ENCODE assay signal across 17 mouse cellular contexts in genomic region chr17:86988161-86988560, GRCm38 (mm10). TPM values are rescaled to one million over a fixed set of nuclear protein-coding genes. Genes with fewer than 3 reads are reported as not detected.
DNase-seq lines count a peak whose midpoint lies in the region; ATAC-seq and TF ChIP-seq lines count a peak whose summit lies in the region.
"Had no signal": no experiment of that assay in that cellular context is flagged by ENCODE, and none has a peak within 500 bp of the region (broad histone marks: within the 10 kb centered on the region; RNA-seq: fewer than 3 reads in every experiment).

No protein-coding gene starts in this region.

- TF ChIP-seq CTCF in heart, adult 2 months (IDR thresholded peaks at IDR 0.05) = peak; percentile 39
- TF ChIP-seq CTCF in stomach, postnatal 0 days (IDR thresholded peaks at IDR 0.05; ENCODE audit: low read depth) = 0 out of 2 replicates have a peak, but pooled peaks have one; percentile 14

- no peak overlapping the region for H3K9ac ChIP-seq in heart, adult 2 months (ENCODE audit: low read depth, low read length)
- no peak overlapping the region for H3K9ac ChIP-seq in heart, embryonic 11.5 days (ENCODE audit: low read depth, low read length)
- no peak overlapping the region for H3K9ac ChIP-seq in embryonic facial prominence, embryonic 15.5 days
- H3K9ac ChIP-seq in stomach, postnatal 0 days (ENCODE audit: low read length) = no peak overlapping the region
- H3K9ac ChIP-seq: neural tube, embryonic 12.5 days had no signal

- H3K27me3 ChIP-seq in heart, adult 2 months (ENCODE audit: control insufficient read depth, insufficient read depth, low read length) = no peaks in the 10 kb centered on the region
- H3K27me3 ChIP-seq in heart, embryonic 11.5 days (ENCODE audit: control insufficient read depth, insufficient read depth, low read length) = no peaks in the 10 kb centered on the region
- H3K27me3 ChIP-seq in embryonic facial prominence, embryonic 15.5 days = no peaks in the 10 kb centered on the region
- no peaks in the 10 kb centered on the region for H3K27me3 ChIP-seq in stomach, postnatal 0 days (ENCODE audit: control insufficient read depth, insufficient read depth, low read length)
- H3K27me3 ChIP-seq: neural tube, embryonic 12.5 days had no signal

- H3K4me2 ChIP-seq in heart, embryonic 11.5 days = no peak overlapping the region
- no peak overlapping the region for H3K4me2 ChIP-seq in embryonic facial prominence, embryonic 15.5 days (replicated peaks)
- no peak overlapping the region for H3K4me2 ChIP-seq in stomach, postnatal 0 days (replicated peaks; ENCODE audit: low read depth)
- H3K4me2 ChIP-seq: neural tube, embryonic 12.5 days had no signal

- peak in 1 of 2 experiments; percentile 23 for DNase-seq in heart, adult 2 months
- peak; percentile 23 for DNase-seq in lung, postnatal 10 days
- no peak for DNase-seq in lung, postnatal 4 days
- no peak for DNase-seq in stomach, postnatal 0 days (ENCODE audit: low spot score)
- no peak for DNase-seq in yolk sac, embryonic 10.5 days (ENCODE audit: low spot score)
- no peak for DNase-seq in kidney, adult 11 months
- DNase-seq: adrenal gland, postnatal 36 days; cerebellum, adult 9-11 months; layer of hippocampus, postnatal 36 days; right cerebral cortex, postnatal 4 days had no signal

- intact Hi-C loops in heart, adult 2 months (cut with DNase I) = loop anchor here (5.0 kb wide), 1 partner anchor 71 kb away; the partner anchor contains the start of gene Tmem247

- 63% methylated on average over 5 of the region's 5 CpGs for WGBS in heart, adult 2 months
- WGBS in heart, embryonic 11.5 days (ENCODE audit: insufficient replicate concordance) = 82% methylated on average over 5 of the region's 5 CpGs
- WGBS in embryonic facial prominence, embryonic 15.5 days = 69% methylated on average over 5 of the region's 5 CpGs
- WGBS in stomach, postnatal 0 days = 81% methylated on average over 5 of the region's 5 CpGs

- H3K4me3 ChIP-seq in heart, adult 2 months = no peak overlapping the region
- H3K4me3 ChIP-seq in heart, embryonic 11.5 days (ENCODE audit: low read depth, low read length) = no peak overlapping the region
- H3K4me3 ChIP-seq in embryonic facial prominence, embryonic 15.5 days (replicated peaks) = no peak overlapping the region
- H3K4me3 ChIP-seq in stomach, postnatal 0 days (ENCODE audit: low read depth, low read length) = no peak overlapping the region
- H3K4me3 ChIP-seq: neural tube, embryonic 12.5 days had no signal

- no peaks in the 10 kb centered on the region for H3K9me3 ChIP-seq in heart, embryonic 11.5 days (replicated peaks; ENCODE audit: control insufficient read depth, low read length)
- no peaks in the 10 kb centered on the region for H3K9me3 ChIP-seq in embryonic facial prominence, embryonic 15.5 days (replicated peaks)
- H3K9me3 ChIP-seq in stomach, postnatal 0 days (ENCODE audit: control insufficient read depth, low read length) = no peaks in the 10 kb centered on the region
- H3K9me3 ChIP-seq: neural tube, embryonic 12.5 days had no signal

- H3K36me3 ChIP-seq in heart, adult 2 months (ENCODE audit: control insufficient read depth, insufficient read depth, low read length) = peaks cover 4% of the 10 kb centered on the region; the same call in 1 of the 2 replicates
- no peaks in the 10 kb centered on the region for H3K36me3 ChIP-seq in heart, embryonic 11.5 days (ENCODE audit: control insufficient read depth, insufficient read depth, low read length)
- H3K36me3 ChIP-seq in embryonic facial prominence, embryonic 15.5 days = peaks cover 7% of the 10 kb centered on the region; the same call in 1 of the 2 replicates
- no peaks in the 10 kb centered on the region for H3K36me3 ChIP-seq in stomach, postnatal 0 days (ENCODE audit: control insufficient read depth, insufficient read depth, low read length)
- H3K36me3 ChIP-seq: neural tube, embryonic 12.5 days had no signal

- peaks cover 16% of the 10 kb centered on the region for H3K4me1 ChIP-seq in heart, adult 2 months (ENCODE audit: control insufficient read depth, insufficient read depth, low read length)
- H3K4me1 ChIP-seq in heart, embryonic 11.5 days (ENCODE audit: control insufficient read depth, insufficient read depth, low read length) = peaks cover 10% of the 10 kb centered on the region
- peaks cover 42% of the 10 kb centered on the region for H3K4me1 ChIP-seq in embryonic facial prominence, embryonic 15.5 days
- no peaks in the 10 kb centered on the region for H3K4me1 ChIP-seq in stomach, postnatal 0 days (replicated peaks; ENCODE audit: control insufficient read depth, insufficient read depth)

- TF ChIP-seq EP300 in heart, adult 2 months (IDR thresholded peaks at IDR 0.05; ENCODE audit: insufficient read depth, low read depth, low read length) = no peak
- TF ChIP-seq EP300 in stomach, postnatal 0 days (optimal IDR thresholded peaks at IDR 0.05) = no peak

- H3K79me2 ChIP-seq in heart, adult 2 months (replicated peaks; ENCODE audit: control insufficient read depth, insufficient read depth, low read length) = no peaks in the 10 kb centered on the region; the same call in 1 of the 2 replicates

- no peak for ATAC-seq in heart, embryonic 11.5 days (replicated peaks; ENCODE audit: insufficient number of reproducible peaks, low FRiP score, low TSS enrichment)
- ATAC-seq in embryonic facial prominence, embryonic 15.5 days (ENCODE audit: insufficient number of reproducible peaks, low FRiP score, low TSS enrichment, low read depth) = no peak
- no peak for ATAC-seq in stomach, postnatal 0 days (ENCODE audit: low FRiP score, low TSS enrichment)

- H3K27ac ChIP-seq in heart, adult 2 months = peak overlapping the region; percentile 54
- no peak overlapping the region for H3K27ac ChIP-seq in heart, embryonic 11.5 days (ENCODE audit: low read depth, low read length)
- H3K27ac ChIP-seq in embryonic facial prominence, embryonic 15.5 days (replicated peaks) = peak overlapping the region; percentile 29; the same call in 1 of the 2 replicates
- H3K27ac ChIP-seq in stomach, postnatal 0 days (replicated peaks) = no peak overlapping the region
- H3K27ac ChIP-seq: macrophage; neural tube, embryonic 12.5 days had no signal

- TF ChIP-seq POLR2A in heart, adult 2 months (IDR thresholded peaks at IDR 0.05; ENCODE audit: insufficient read depth, low read depth, low read length) = no peak

RNA-seq across cellular contexts. Expression of gene Rhoq, which starts 25.3 kb away (rescaled TPM):
- 100 to 1,000 TPM; 119 to 138 TPM for total RNA-seq in heart, adult 2 months (2021)
- 70.7 and 118 TPM in 2 replicates for polyA plus RNA-seq in heart, adult 2 months (2012; rRNA removed)
- polyA plus RNA-seq in heart, embryonic 11.5 days (2014; fragmentation: Nextera tagmentation; extraction: Ambion mirVana) = 21.9 and 24.7 TPM in 2 replicates
- polyA plus RNA-seq in embryonic facial prominence, embryonic 15.5 days (2015; fragmentation: Nextera tagmentation; extraction: Ambion mirVana) = 24.2 and 28.1 TPM in 2 replicates
- polyA plus RNA-seq in stomach, postnatal 0 days (2015; fragmentation: Nextera tagmentation; extraction: Ambion mirVana) = 5.6 and 6.2 TPM in 2 replicates

RNA-seq across cellular contexts. Expression of gene Pigf, which starts 37.0 kb away (rescaled TPM):
- 1 to 10 TPM; 3.4 to 5.2 TPM for total RNA-seq in heart, adult 2 months (2021)
- 2.4 and 4.0 TPM in 2 replicates for polyA plus RNA-seq in heart, adult 2 months (2012; rRNA removed)
- polyA plus RNA-seq in heart, embryonic 11.5 days (2014; fragmentation: Nextera tagmentation; extraction: Ambion mirVana) = 17.9 and 20.0 TPM in 2 replicates
- polyA plus RNA-seq in embryonic facial prominence, embryonic 15.5 days (2015; fragmentation: Nextera tagmentation; extraction: Ambion mirVana) = 25.6 and 28.4 TPM in 2 replicates
- polyA plus RNA-seq in stomach, postnatal 0 days (2015; fragmentation: Nextera tagmentation; extraction: Ambion mirVana) = 49.4 and 50.2 TPM in 2 replicates

RNA-seq across cellular contexts. Expression of gene Cript, which starts 37.2 kb away (rescaled TPM):
- total RNA-seq in heart, adult 2 months (2021) = 10 to 100 TPM; 43.5 to 43.7 TPM
- polyA plus RNA-seq in heart, adult 2 months (2012; rRNA removed) = 15.3 and 32.2 TPM in 2 replicates
- 118 and 125 TPM in 2 replicates for polyA plus RNA-seq in heart, embryonic 11.5 days (2014; fragmentation: Nextera tagmentation; extraction: Ambion mirVana)
- 114 and 117 TPM in 2 replicates for polyA plus RNA-seq in embryonic facial prominence, embryonic 15.5 days (2015; fragmentation: Nextera tagmentation; extraction: Ambion mirVana)
- 138 and 140 TPM in 2 replicates for polyA plus RNA-seq in stomach, postnatal 0 days (2015; fragmentation: Nextera tagmentation; extraction: Ambion mirVana)

RNA-seq across cellular contexts. Expression of gene Atp6v1e2, which starts 40.5 kb away (rescaled TPM):
- not detected for total RNA-seq in heart, adult 2 months (2021)
- polyA plus RNA-seq in heart, adult 2 months (2012; rRNA removed) = not detected in 2 replicates
- polyA plus RNA-seq in heart, embryonic 11.5 days (2014; fragmentation: Nextera tagmentation; extraction: Ambion mirVana) = not detected in 2 replicates
- not detected in 2 replicates for polyA plus RNA-seq in embryonic facial prominence, embryonic 15.5 days (2015; fragmentation: Nextera tagmentation; extraction: Ambion mirVana)
- polyA plus RNA-seq in stomach, postnatal 0 days (2015; fragmentation: Nextera tagmentation; extraction: Ambion mirVana) = 0.12 TPM in 1 of 2 replicates, not detected in the other
- total RNA-seq: adrenal gland, postnatal 36 days; heart, postnatal 10 days; layer of hippocampus, postnatal 36 days; liver, adult 2 months had no signal
- polyA plus RNA-seq: kidney, embryonic 16.5 days; liver, adult 2 months; macrophage; neural tube, embryonic 12.5 days had no signal

Comparison
In these comparisons a context has a peak if more than half of its experiments do, and no peak if none do; other contexts are left out.
1. H3K27ac ChIP-seq: peak in heart, adult 2 months (single experiment) and embryonic facial prominence, embryonic 15.5 days (single experiment); none in heart, embryonic 11.5 days (single experiment) and stomach, postnatal 0 days (single experiment).